Comparison of ENCODE assay signal across 14 mouse cellular contexts in the genomic region with DNA sequence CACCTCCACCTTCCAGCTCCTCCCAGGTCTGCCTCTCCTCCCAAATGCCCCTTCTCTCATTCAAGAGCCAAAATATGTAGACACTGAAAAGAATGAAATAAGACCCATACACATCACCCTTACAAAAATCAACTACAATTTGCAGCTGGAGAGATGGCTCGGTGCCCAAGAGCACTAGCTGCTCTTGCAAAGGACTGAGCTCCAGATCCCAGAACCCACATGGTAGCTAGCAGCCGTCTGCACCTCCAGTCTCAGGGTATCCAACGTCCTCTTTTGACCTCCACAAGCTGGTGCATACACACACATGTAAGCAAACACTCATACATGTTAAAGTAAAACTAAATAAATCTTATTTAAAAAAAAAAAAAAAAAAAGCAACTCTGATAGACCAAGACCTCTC.
DNase-seq lines count a peak whose midpoint lies in the region; ATAC-seq and TF ChIP-seq lines count a peak whose summit lies in the region.
"Had no signal": no experiment of that assay in that cellular context is flagged by ENCODE, and none has a peak within 500 bp of the region (broad histone marks: within the 10 kb centered on the region; RNA-seq: fewer than 3 reads in every experiment).

No protein-coding gene starts in this region.

- H3K4me2 ChIP-seq in kidney, embryonic 16.5 days (replicated peaks; ENCODE audit: low read depth, low read length) = no peak overlapping the region
- H3K4me2 ChIP-seq: midbrain, embryonic 13.5 days had no signal

- H3K9ac ChIP-seq in kidney, embryonic 16.5 days (replicated peaks; ENCODE audit: low read length) = no peak overlapping the region
- H3K9ac ChIP-seq: midbrain, embryonic 13.5 days had no signal

- no peaks in the 10 kb centered on the region for H3K27me3 ChIP-seq in kidney, embryonic 16.5 days (ENCODE audit: insufficient read depth, low read length)
- H3K27me3 ChIP-seq: midbrain, embryonic 13.5 days had no signal

- H3K9me3 ChIP-seq in kidney, embryonic 16.5 days (ENCODE audit: low read length) = peaks cover 3% of the 10 kb centered on the region
- H3K9me3 ChIP-seq: midbrain, embryonic 13.5 days had no signal

- 44% methylated on average over 3 of the region's 3 CpGs for WGBS in kidney, embryonic 16.5 days
- WGBS in olfactory bulb, adult 2 months = 28% methylated on average over 3 of the region's 3 CpGs

- DNase-seq in gastrocnemius, postnatal 10 days = peak; percentile 57
- no peak for DNase-seq in gastrocnemius, adult 18-20 months (ENCODE audit: low spot score)
- peak; percentile 48 for DNase-seq in kidney, postnatal 14 days
- DNase-seq in urinary bladder, postnatal 25 days (ENCODE audit: low spot score) = peak; percentile 6
- no peak for DNase-seq in urinary bladder, adult 2 months (ENCODE audit: low spot score)
- DNase-seq: cerebellum, adult 11-12 months; embryo, embryonic 11 days; kidney, adult 18-20 months; left cerebral cortex, postnatal 4 days had no signal

- no peak for TF ChIP-seq CTCF in olfactory bulb, adult 2 months (IDR thresholded peaks at IDR 0.05; ENCODE audit: insufficient read depth, low read depth, low read length)

- ATAC-seq in kidney, embryonic 16.5 days (ENCODE audit: low FRiP score, low TSS enrichment) = no peak
- no peak for ATAC-seq in megakaryocyte progenitor cell, adult 5-6 weeks (replicated peaks; ENCODE audit: poor library complexity)
- ATAC-seq: midbrain, embryonic 13.5 days had no signal

- H3K4me1 ChIP-seq in kidney, embryonic 16.5 days (ENCODE audit: insufficient read depth, low read length) = no peaks in the 10 kb centered on the region
- H3K4me1 ChIP-seq in olfactory bulb, adult 2 months (ENCODE audit: control insufficient read depth, insufficient read depth, low read length) = peaks cover 2% of the 10 kb centered on the region; the same call in 1 of the 2 replicates

- no peak overlapping the region for H3K27ac ChIP-seq in kidney, embryonic 16.5 days (ENCODE audit: low read length)
- peak overlapping the region; percentile 61 for H3K27ac ChIP-seq in olfactory bulb, adult 2 months (ENCODE audit: insufficient read depth, low read depth, low read length)
- H3K27ac ChIP-seq: midbrain, embryonic 13.5 days had no signal

- H3K4me3 ChIP-seq in kidney, embryonic 16.5 days (ENCODE audit: low read length) = no peak overlapping the region
- no peak overlapping the region for H3K4me3 ChIP-seq in olfactory bulb, adult 2 months (ENCODE audit: insufficient read depth, low read depth, low read length)
- H3K4me3 ChIP-seq: midbrain, embryonic 13.5 days had no signal

- H3K36me3 ChIP-seq in kidney, embryonic 16.5 days (ENCODE audit: insufficient read depth, low read length) = no peaks in the 10 kb centered on the region; the same call in 1 of the 2 replicates
- H3K36me3 ChIP-seq: G1E had no signal

- no peak for TF ChIP-seq POLR2A in olfactory bulb, adult 2 months (IDR thresholded peaks at IDR 0.05; ENCODE audit: insufficient read depth, low read depth, low read length)

Comparison
In these comparisons a context has a peak if more than half of its experiments do, and no peak if none do; other contexts are left out.
1. DNase-seq: peak in gastrocnemius, postnatal 10 days (single experiment), kidney, postnatal 14 days (single experiment) and urinary bladder, postnatal 25 days (single experiment); none in gastrocnemius, adult 18-20 months (single experiment) and urinary bladder, adult 2 months (single experiment).